Mouse (Mus musculus) liver, embryonic 14.5 days (tissue): Measurements from ENCODE around the gene Arhgap10.
A peak's percentile ranks its signal among the peaks of the same experiment; 100 is the strongest.

Source experiments
- CTCF ChIP-seq: IDR thresholded peaks from 2 replicates; pipeline ENCODE4 v1.5.1; 2016; ENCODE audit warnings: antibody characterized with exemption, low read depth, control low read depth
- EP300 ChIP-seq: IDR thresholded peaks from 2 replicates; pipeline ENCODE4 v1.6.1; 2016; ENCODE audit warnings: antibody characterized with exemption, low read depth

- TF ChIP-seq CTCF (peak; percentile 74), EP300 (no peak)
Measured at GRCm38 (mm10) chr8:77549881-77550580, 32.3 kb upstream of the Arhgap10 start.
